14 mouse cellular contexts compared by ENCODE assay signal in the genomic region with DNA sequence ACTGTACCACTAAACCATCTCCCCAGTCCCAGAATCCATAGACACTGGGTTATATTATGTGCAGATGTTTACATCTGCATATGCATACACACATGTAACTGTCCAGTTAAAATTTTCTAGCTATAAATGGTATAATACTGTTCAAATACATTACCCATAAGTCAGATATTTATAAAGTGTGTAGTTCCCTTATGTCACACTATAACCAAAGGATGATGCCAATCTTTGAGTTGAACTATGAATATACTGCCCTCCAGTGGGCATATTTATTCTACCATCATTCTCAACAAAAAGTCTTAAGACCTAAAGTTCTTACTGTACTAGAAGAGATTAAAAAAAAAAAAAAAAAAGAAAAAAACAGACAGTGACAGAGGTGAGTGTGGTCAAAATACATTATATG. TPM values are rescaled to one million over a fixed set of nuclear protein-coding genes. Genes with fewer than 3 reads are reported as not detected.
DNase-seq lines count a peak whose midpoint lies in the region; ATAC-seq lines count a peak whose summit lies in the region.
"Had no signal": no experiment of that assay in that cellular context is flagged by ENCODE, and none has a peak within 500 bp of the region (broad histone marks: within the 10 kb centered on the region; RNA-seq: fewer than 3 reads in every experiment).

No protein-coding gene starts in this region.

- peak; percentile 42 for DNase-seq in hindbrain, embryonic 11.5 days (ENCODE audit: low spot score)
- no peak for DNase-seq in midbrain, embryonic 11.5 days (ENCODE audit: low spot score, missing footprints)
- peak; percentile 54 for DNase-seq in NIH3T3 (ENCODE audit: low read depth)
- peak; percentile 23 for DNase-seq in mesoderm, embryonic 11.5 days (ENCODE audit: low read depth, low spot score)
- no peak for DNase-seq in cerebellum, postnatal 36 days
- DNase-seq in cerebellum, postnatal 4 days (ENCODE audit: low spot score in 2 of 2) = no peak
- DNase-seq: lung, postnatal 4 days; spleen, adult 18-20 months; thymus, adult 2 months had no signal

- H3K27me3 ChIP-seq in hindbrain, embryonic 11.5 days (ENCODE audit: control insufficient read depth, insufficient read depth, low read length) = no peaks in the 10 kb centered on the region
- no peaks in the 10 kb centered on the region for H3K27me3 ChIP-seq in hindbrain, embryonic 12.5 days
- no peaks in the 10 kb centered on the region for H3K27me3 ChIP-seq in midbrain, embryonic 11.5 days (ENCODE audit: control insufficient read depth, insufficient read depth, low read length)
- no peaks in the 10 kb centered on the region for H3K27me3 ChIP-seq in midbrain, embryonic 16.5 days (ENCODE audit: control insufficient read depth, insufficient read depth, low read depth, low read length)
- H3K27me3 ChIP-seq: limb, embryonic 15.5 days had no signal

- H3K27ac ChIP-seq in hindbrain, embryonic 11.5 days (ENCODE audit: low read depth, low read length) = no peak overlapping the region
- H3K27ac ChIP-seq in hindbrain, embryonic 12.5 days = no peak overlapping the region
- H3K27ac ChIP-seq in midbrain, embryonic 11.5 days (ENCODE audit: low read depth, low read length) = no peak overlapping the region
- no peak overlapping the region for H3K27ac ChIP-seq in midbrain, embryonic 16.5 days (ENCODE audit: low read length)
- H3K27ac ChIP-seq: limb, embryonic 15.5 days had no signal

- H3K36me3 ChIP-seq in hindbrain, embryonic 11.5 days (ENCODE audit: control insufficient read depth, insufficient read depth, low read length) = no peaks in the 10 kb centered on the region
- no peaks in the 10 kb centered on the region for H3K36me3 ChIP-seq in hindbrain, embryonic 12.5 days
- H3K36me3 ChIP-seq in midbrain, embryonic 11.5 days (ENCODE audit: control insufficient read depth, insufficient read depth, low read length) = no peaks in the 10 kb centered on the region
- no peaks in the 10 kb centered on the region for H3K36me3 ChIP-seq in midbrain, embryonic 16.5 days (ENCODE audit: control insufficient read depth, insufficient read depth, low read length)
- H3K36me3 ChIP-seq: G1E; limb, embryonic 15.5 days had no signal

- H3K4me3 ChIP-seq in hindbrain, embryonic 11.5 days (ENCODE audit: low read depth, low read length) = no peak overlapping the region
- H3K4me3 ChIP-seq in hindbrain, embryonic 12.5 days = no peak overlapping the region
- no peak overlapping the region for H3K4me3 ChIP-seq in midbrain, embryonic 11.5 days (ENCODE audit: low read depth, low read length)
- no peak overlapping the region for H3K4me3 ChIP-seq in midbrain, embryonic 16.5 days (ENCODE audit: low read depth, low read length)
- H3K4me3 ChIP-seq: limb, embryonic 15.5 days had no signal

- H3K4me1 ChIP-seq in hindbrain, embryonic 11.5 days (replicated peaks; ENCODE audit: control insufficient read depth, insufficient read depth, low read length) = no peaks in the 10 kb centered on the region
- no peaks in the 10 kb centered on the region for H3K4me1 ChIP-seq in hindbrain, embryonic 12.5 days
- no peaks in the 10 kb centered on the region for H3K4me1 ChIP-seq in midbrain, embryonic 11.5 days (ENCODE audit: control insufficient read depth, insufficient read depth, low read length)
- H3K4me1 ChIP-seq in midbrain, embryonic 16.5 days (ENCODE audit: control insufficient read depth, insufficient read depth, low read length) = no peaks in the 10 kb centered on the region
- H3K4me1 ChIP-seq: limb, embryonic 15.5 days had no signal

- peak; percentile 47; the same call in 1 of the 2 replicates for ATAC-seq in hindbrain, embryonic 11.5 days (ENCODE audit: low FRiP score)
- ATAC-seq in hindbrain, embryonic 12.5 days (ENCODE audit: low FRiP score) = no peak
- peak; percentile 40; the same call in 1 of the 2 replicates for ATAC-seq in midbrain, embryonic 11.5 days (ENCODE audit: low FRiP score)
- no peak for ATAC-seq in midbrain, embryonic 16.5 days

- H3K9me3 ChIP-seq in hindbrain, embryonic 11.5 days (ENCODE audit: control insufficient read depth, low read length) = no peaks in the 10 kb centered on the region
- H3K9me3 ChIP-seq in hindbrain, embryonic 12.5 days (replicated peaks) = no peaks in the 10 kb centered on the region
- H3K9me3 ChIP-seq in midbrain, embryonic 11.5 days (ENCODE audit: control insufficient read depth, low read length) = no peaks in the 10 kb centered on the region
- H3K9me3 ChIP-seq in midbrain, embryonic 16.5 days (replicated peaks; ENCODE audit: control insufficient read depth, low read length, poor library complexity, severe bottlenecking) = no peaks in the 10 kb centered on the region
- H3K9me3 ChIP-seq: limb, embryonic 15.5 days had no signal

- H3K4me2 ChIP-seq in hindbrain, embryonic 11.5 days (replicated peaks; ENCODE audit: low read depth, low read length) = no peak overlapping the region
- H3K4me2 ChIP-seq in hindbrain, embryonic 12.5 days (replicated peaks) = no peak overlapping the region
- no peak overlapping the region for H3K4me2 ChIP-seq in midbrain, embryonic 11.5 days
- H3K4me2 ChIP-seq in midbrain, embryonic 16.5 days (ENCODE audit: low read length) = no peak overlapping the region
- H3K4me2 ChIP-seq: heart, embryonic 11.5 days; limb, embryonic 15.5 days had no signal

- no peak overlapping the region for H3K9ac ChIP-seq in hindbrain, embryonic 11.5 days (ENCODE audit: low read depth, low read length)
- no peak overlapping the region for H3K9ac ChIP-seq in hindbrain, embryonic 12.5 days
- H3K9ac ChIP-seq in midbrain, embryonic 11.5 days (ENCODE audit: low read length) = no peak overlapping the region
- no peak overlapping the region for H3K9ac ChIP-seq in midbrain, embryonic 16.5 days (ENCODE audit: low read depth, low read length)
- H3K9ac ChIP-seq: limb, embryonic 15.5 days had no signal

RNA-seq across cellular contexts. Expression of gene Gabra5, which starts 27.0 kb away (rescaled TPM):
- 0.15 and 0.84 TPM in 2 replicates for polyA plus RNA-seq in hindbrain, embryonic 11.5 days (2014; fragmentation: Nextera tagmentation; extraction: Ambion mirVana)
- polyA plus RNA-seq in hindbrain, embryonic 12.5 days (2016; fragmentation: Nextera tagmentation; extraction: Ambion mirVana) = 1.1 and 1.8 TPM in 2 replicates
- 1.1 and 1.4 TPM in 2 replicates for polyA plus RNA-seq in midbrain, embryonic 11.5 days (2014; fragmentation: Nextera tagmentation; extraction: Ambion mirVana)
- polyA plus RNA-seq in midbrain, embryonic 16.5 days (2015; fragmentation: Nextera tagmentation; extraction: Ambion mirVana) = 43.9 and 55.0 TPM in 2 replicates
- polyA plus RNA-seq: G1E; heart, embryonic 11.5 days had no signal

Comparison
In these comparisons a context has a peak if more than half of its experiments do, and no peak if none do; other contexts are left out.
1. ATAC-seq: peak in hindbrain, embryonic 11.5 days (single experiment) and midbrain, embryonic 11.5 days (single experiment); none in hindbrain, embryonic 12.5 days (single experiment) and midbrain, embryonic 16.5 days (single experiment).
2. RNA of gene Gabra5, which starts 27.0 kb away (polyA plus RNA-seq): 43.9 to 55.0 TPM in midbrain, embryonic 16.5 days; 1.1 to 1.4 TPM in midbrain, embryonic 11.5 days, 1.1 to 1.8 TPM in hindbrain, embryonic 12.5 days and 0.15 to 0.84 TPM in hindbrain, embryonic 11.5 days; every median in the first group is over 10 times any median in the second.
3. DNase-seq: peak in hindbrain, embryonic 11.5 days (single experiment), NIH3T3 (single experiment) and mesoderm, embryonic 11.5 days (single experiment); none in midbrain, embryonic 11.5 days (single experiment), cerebellum, postnatal 36 days (0 of 2) and cerebellum, postnatal 4 days (0 of 2).